Mouse (Mus musculus) heart, adult 2 months (tissue): ENCODE measurements around the gene Tmem186.

ENCODE experiments used
- CTCF ChIP-seq: fragments of 200-600 bp; IDR thresholded peaks from 2 replicates; pipeline ENCODE4 v1.8.1; 2022; ENCODE audit warnings: antibody characterized with exemption, mild to moderate bottlenecking, moderate library complexity
- POLR2A ChIP-seq: fragments of 200-500 bp; IDR thresholded peaks from 2 replicates; pipeline ENCODE4 v1.6.1; 2011; ENCODE audit warnings: mild to moderate bottlenecking, low read depth, low read length, control low read depth; ENCODE audit not compliant: insufficient read depth

DNA sequence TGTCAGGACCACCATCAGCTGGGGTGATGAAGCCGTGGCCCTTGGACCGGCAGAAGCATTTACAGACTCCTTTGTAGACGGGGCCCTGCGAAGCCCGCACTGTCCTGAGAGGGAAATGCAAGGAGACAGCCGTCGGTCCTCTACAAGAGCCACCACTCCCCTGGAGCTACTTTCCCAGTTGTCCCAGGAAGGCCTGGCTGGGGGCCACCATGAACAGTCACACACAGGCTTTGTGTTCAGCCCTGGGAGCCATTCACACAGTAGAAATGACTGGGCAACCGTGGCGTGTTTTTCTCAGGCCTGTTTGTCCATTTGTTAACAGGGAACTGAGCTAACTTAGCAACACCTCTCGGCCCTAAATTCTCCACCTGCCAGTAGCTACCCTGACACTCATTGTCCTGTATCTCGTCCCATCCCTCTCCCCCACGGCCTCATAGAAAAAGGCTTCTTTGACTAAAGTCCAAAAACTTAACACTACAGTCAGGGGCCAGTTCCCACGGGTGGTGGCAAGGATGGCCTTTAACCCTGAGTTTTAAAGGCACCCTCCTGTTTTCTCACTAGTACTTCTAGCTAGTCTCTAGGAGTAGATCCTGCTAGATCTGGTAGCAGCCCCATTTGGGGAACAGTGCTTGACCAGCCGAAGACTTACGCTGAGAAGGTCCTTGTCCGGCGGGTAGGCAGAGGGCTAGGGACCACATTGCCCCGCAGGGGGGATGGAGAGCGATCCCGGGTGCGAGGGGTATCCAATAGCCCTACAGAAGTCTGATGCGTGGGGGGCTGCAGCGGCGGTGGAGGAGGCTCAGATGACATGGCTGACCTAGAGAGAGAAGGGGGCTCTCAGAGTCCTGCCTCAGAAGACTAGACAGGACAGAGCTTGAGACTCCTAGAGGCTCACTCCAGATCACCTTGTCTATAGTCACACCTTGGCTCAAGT is 26.4 kb upstream of the Tmem186 start:
- TF ChIP-seq CTCF (no peak), POLR2A (no peak)
